Mouse (Mus musculus) kidney, postnatal 25 days (tissue): ENCODE data around the gene Dennd6b.

Experiments used
- DNase-seq, 2 experiments: peaks; one replicate each; pipeline ENCODE4 v3.0.0; 2021; ENCODE audit warnings: mixed read lengths in 2 of 2

Dennd6b gene

DNA sequence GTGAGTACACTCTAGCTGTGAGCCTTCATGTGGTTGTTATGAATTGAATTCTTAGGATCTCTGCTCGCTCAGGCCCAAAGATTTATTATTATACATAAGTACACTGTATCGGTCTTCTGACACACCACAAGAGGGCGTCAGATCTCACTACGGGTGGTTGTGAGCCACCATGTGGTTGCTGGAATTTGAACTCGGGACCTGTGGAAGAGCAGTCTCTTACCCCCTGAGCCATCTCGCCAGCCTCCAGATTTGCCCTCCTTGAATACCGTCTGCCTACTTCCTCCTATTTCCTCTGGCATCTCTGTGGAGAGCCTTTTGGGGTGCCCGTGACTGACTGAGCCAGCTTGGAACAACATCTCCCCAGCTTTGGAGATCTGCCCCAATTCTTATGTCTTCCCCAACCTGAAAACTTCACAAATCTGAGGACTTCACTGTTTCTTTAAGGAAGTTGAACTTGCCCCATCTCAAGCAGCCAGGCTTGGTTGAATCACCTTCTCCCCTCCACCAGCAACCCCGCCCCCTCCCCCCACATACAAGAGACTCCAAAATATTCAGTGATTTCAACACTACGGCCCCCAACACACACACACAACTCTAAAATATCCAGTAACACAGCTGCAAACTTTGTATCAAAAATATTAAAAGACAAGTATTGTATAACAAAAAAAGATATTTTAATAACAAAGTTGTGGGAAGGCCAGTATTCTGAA, 14.6 kb downstream of the Dennd6b start:
- no peak for DNase-seq

DNA sequence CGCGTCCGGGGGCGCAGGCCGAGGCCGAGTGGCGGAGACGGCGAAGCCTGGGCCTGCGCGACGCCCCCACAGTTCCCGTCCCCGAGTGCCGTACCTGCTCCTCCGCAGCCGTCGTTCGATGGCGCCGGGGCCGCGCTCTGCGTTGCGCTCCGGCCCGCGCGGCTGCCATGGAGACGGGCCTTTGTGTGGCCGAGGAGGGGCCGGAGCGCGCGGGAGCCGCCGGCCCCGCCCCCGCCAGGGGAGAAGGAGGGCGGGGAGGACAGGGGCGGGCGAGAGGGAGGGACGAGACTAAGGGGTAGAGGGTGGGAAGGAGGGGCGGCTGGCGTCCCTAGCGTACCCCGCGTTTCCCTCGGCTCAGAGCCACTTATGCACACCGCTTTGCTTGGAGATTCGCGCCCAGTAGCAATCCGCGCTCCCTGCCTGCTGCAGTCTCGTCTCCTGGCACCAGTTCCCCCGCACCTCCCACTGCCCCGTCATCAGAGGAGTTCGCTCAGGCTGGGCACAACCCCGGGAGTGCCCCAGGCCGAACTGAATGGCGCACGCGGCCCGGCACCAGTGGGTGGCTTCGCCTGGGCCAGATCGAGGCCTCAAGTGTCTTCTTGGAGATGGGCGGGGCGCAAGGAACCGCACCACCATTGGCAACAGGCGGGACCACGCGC, 15.6 kb downstream of the Dennd6b start, which contains the start of gene Plxnb2:
Plxnb2 (minus strand) TSS at position 218 of the 659 bp plus-strand sequence.
- peak; percentile 79 to 93 for DNase-seq

DNA sequence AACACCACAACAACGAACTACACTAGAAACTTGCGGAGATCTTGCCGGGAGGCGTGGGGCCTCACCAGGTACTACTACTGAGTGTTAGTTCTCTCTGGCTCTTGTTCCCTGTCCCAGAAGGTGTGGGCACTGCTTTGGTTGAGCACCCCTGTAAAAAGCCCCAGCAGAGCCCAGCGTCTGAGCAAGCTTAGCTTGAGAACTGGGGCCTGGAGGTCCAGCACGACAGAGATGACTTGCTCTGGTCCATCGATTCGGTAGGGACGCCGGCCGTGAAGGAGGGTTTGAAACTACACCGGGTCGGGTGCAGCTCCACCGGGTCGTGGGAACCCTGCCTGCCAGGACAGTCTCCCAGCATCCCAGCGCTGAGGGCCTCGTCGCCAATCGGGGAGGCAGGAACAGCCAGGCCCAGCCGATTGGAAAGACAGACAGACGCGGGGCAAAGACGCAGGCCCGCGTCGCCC, 16.2 kb downstream of the Dennd6b start:
- DNase-seq: peak; percentile 45 to 66

DNA sequence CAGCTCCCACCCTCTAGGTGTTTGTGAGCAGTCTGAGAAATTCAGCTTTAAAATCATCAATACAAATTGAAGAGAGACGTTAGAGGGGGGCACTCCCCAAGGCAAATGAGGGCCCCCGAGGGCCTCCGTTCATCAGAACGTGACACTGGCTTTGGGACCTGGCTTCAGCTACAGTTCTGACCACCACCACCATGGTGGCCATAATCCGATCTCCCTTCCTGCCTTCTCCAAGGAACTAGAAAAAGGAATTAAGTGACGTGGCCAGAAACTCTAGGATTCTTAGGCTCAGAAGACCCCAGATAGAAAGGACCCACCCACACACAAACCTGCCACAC, 16.7 kb downstream of the Dennd6b start:
- DNase-seq: no peak

DNA sequence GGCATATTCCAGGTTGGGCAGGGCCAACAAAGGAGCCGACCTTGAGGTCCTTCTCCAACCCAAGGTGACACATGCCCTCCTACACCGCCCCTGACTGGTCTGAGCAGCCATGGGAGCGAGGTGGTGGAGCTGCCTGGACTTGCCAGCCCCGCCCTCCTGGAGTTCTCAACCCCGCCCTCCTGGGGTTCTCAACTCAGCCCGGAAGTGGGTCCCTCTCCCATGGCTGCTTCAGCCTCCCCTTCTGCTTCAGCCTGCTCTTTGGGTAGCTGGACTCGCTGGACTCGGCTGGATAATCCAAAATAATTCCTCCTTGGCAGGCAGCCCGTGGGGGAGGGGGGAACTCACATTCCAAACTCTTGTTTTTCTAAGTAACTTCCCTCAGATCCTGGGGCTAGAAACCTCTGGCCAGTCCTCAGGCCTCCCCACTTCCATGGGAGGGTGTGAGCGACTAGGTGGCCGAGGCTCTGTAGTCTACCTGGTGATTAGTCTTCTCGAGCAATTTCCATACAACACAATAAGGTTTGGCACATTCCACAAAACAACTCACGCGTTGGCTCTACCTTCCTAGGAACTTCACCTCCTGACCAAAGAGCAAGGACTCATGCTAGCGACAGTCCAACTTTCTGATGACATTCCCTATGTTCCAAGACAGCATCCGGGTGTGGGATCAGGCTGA, 17.2 kb downstream of the Dennd6b start:
- DNase-seq: peak; percentile 90 to 97

DNA sequence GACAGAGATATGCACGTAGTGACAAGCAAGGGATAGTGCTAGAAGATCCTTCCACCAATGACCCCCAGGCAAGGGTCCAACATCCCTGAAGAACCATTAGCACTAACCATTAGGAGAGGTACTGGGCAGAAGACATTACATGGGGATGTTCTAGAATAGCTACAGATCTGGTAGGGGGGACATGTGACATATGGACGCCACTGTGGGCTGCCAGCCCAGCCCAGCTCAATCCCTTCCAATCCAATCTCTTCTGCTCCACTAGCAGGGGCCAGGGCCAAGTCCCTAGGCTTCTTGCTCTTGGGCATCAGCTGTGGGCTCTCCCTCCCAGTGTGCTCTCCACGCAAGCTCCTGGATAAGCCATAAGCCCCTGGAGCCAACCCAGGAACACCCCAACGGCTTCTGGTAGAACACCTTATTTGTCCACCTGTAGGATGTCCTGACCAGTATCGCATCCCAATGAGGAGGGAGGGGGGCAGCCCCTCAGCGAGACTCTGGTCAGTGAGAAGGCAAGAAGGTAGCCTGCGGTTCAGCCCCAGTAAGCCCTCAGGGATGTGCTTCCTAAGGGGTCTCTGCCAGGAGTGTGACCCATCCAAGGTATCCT, 17.9 kb downstream of the Dennd6b start:
- peak in 1 of 2 experiments; percentile 66 for DNase-seq

DNA sequence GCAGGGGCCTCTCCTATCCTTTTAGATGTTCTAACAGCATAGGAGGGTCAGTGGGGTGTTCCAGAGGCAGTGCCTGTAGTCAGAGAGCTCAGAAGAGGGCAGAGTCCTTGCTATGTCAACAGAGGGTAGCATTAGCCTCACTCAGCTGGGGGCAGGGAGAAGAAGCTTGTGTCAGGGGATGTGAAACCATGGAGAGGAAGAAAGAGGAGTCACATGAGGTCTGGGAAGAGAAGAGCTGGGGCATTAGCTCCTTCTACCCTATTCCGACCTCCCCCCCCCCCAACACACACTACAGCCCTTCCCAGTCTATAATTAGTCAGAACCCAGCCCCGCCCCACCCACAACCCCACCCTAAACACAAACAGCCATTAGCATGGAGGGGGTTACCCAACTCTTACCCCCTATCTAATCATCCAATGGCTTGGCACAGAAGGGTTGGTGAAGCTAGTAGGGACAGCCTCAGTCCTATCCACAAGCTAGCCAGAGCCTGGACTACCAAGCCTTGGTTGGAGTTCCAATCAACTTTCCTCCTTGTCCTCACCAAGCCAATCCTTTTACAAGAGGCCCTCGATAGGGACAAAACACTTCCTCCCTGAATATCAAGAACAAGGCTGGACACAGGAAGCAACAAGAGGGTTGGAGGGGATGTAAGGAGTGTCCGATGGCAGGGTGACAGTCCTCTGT, 18.6 kb downstream of the Dennd6b start:
- DNase-seq: peak; percentile 40 to 74

DNA sequence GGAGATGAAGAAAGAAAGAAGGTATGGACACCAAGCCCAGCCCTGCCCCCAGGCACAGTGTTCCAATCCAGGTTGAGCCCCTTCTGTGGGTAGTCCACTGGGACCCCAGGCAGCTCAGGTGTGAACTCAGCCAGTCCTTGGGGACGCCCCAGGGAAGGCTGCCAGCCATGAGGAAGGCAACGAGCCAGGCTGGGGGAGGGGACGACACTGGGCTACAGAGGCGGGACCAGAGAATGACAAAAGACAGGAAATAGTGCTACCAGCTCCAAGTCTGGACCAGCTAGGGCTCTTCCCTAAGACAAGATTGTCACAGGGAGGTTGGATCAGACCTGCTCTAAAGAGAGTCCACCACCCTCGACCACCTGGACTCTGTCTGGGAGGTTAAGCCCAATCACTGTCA, 19.2 kb downstream of the Dennd6b start:
- DNase-seq: peak; percentile 92 to 95

DNA sequence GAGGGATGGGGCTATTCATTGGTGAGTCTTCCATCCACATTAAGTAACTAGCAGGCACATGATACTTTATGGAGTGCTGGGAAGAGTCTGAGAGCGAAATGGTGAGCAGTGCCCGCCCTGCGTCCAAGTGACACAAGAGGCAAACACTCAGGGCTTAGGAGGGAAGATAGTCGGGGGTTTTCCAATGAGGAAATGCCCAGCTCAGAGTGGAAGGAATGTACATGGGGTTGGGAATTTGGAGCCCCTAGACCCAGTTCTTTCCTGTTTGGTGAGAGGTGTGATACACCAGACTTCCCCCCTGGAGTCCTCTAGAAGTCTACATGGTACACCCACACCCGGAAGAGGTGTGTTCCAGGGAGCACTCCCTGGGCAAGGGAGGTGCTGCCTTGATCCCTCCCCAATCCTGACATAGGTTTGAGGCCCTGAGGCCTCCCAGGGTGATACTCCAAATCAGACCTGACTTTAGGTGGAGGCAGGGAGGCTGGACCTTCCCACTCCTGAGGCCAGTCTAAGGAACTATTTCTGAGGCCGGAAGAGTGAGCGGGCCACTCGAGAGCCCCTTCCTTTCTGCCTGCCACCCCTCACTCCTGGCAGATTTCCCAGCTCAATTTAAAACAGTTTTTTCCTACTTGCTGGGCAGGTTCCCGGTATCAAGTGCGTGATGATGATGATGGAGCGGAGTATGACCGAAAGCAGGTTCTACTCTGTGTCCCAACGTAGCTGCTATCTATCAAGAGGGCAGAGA, 20.7 kb downstream of the Dennd6b start:
- DNase-seq: peak in 1 of 2 experiments; percentile 49

DNA sequence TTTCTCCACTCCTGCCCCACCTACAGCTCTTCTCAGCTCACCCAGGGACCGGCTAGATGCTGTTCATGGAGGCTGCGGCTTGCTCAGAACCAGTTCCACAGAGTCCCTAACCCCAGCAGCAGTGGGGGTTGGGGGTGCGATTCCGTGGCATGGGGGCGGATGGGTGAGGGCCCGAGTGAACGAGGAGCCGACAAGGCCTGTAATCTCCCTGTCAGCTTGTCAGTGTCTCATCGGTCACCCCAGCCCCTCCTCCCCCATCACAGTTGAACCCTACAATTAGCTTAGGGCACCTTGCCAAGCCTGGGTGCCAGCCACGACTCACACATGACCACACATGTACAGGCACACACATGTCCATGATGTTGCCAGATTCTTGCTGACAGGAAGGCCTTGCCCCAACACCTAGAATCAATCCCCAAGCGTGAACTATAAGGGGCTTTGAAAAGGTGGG, 21.4 kb downstream of the Dennd6b start:
- peak; percentile 47 to 75 for DNase-seq

DNA sequence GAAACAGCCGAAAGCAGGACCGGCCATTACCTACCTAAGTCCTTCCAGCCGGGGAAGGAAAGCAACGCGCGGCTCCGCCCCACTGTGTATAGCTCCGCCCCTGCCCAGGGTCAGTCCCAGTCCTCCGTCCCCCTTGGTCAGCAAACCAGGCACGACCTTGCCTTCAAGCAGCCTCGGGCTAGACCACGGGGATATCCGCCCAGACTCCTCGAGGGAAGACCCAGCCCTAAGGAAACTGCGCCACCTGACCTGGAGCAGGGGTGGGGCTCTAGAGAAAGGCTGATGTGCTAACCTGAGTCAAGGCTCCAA, 22.4 kb downstream of the Dennd6b start:
- DNase-seq: peak; percentile 88 to 96

DNA sequence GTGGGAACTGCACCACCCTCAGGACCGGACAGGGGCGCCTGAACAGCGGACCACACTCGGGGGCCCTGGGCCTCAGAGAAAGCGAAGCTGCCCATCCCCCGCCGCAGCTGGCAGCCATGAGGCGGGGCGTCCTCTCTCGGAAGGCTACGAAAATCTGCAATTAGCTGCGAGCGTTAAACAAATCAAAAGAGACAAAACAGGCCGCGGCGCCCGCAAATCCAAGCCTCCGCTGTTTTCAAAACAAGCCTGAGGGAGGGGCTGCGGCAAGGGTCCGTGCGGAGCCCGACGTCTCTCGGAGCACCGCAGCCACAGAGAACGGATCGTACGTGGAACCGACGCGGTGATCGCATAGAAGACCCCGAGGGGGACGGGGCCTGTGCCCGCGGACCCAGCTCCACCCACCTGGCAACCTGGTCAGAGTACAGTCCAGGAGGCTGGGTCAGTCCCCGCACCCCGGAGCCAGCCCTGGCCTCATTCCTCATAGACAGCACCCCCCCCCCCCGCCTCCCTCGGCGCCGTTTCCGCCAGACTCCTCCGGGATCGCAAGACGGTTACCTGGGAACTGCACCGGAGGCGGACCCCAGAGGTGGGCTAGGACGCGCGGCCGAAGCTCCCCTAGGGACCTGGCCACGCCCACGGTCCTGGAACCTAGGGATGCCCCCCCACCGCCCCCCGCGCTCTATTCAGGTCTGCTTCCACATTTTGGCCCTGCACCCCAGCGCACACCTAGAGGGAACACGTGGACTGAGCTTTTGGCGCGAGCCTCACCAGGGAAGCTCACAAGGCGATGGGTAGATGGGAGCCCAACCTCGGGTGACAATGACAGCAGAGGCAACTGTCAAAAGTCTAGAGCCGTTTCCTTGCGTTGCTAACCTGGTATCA, 23.0 kb downstream of the Dennd6b start:
- DNase-seq: peak; percentile 78 to 92

DNA sequence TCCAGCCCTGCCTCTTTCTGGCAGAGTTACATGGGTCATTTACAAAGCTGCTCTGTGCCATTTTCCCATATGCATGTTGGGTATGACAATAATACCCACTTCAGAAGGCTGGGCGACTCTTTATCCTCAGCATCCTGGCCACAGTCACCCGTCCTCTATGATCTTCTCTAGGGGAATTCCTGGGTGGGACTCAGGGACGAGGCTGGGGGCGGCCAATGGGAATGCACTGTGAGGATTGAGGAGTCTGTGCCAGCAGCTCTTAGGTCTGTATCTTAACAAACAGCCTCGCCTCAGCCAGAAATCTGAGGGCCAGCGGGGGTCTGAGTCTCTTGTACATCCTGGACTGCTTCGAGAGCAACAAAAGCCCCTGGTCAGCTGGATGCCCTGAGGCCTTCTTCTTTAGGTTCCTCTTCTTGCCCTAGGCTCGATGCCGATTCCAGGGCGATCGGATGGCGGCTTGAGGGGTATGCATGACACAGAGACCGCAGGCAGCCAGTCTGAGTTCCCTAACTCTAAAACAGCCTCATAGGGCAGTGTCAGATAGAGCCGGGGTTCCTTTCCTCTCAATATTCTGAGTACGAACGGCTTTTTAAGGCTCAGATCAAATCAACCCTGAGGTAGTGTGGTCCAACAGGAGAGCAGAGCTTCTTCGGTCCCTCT, 23.9 kb downstream of the Dennd6b start:
- no peak for DNase-seq

DNA sequence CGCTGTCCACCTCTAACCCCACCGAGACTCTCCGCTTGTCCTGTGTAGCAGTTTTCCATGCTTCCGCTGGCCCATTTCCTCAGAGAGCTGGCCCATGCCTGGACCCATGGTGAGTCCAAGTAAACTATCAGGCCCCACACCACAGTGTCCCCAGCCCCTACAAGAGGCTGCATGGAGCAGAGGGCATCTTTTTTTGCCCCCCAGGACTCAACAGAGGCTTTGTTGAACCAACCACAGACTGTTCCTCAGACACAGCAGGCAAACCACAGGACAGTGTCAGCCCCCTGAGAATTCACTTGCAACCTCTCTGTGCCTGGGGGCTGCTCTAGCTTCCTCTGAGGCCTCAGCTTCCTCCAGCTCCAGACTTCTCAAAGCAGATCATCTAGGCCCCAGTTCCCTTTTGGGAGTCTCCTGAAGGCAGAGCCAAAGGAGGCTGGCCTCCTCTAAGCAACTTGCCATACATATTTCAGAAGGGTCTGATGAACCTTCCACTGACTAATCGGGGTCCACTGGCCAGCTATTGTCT, 24.7 kb downstream of the Dennd6b start:
- no peak for DNase-seq

DNA sequence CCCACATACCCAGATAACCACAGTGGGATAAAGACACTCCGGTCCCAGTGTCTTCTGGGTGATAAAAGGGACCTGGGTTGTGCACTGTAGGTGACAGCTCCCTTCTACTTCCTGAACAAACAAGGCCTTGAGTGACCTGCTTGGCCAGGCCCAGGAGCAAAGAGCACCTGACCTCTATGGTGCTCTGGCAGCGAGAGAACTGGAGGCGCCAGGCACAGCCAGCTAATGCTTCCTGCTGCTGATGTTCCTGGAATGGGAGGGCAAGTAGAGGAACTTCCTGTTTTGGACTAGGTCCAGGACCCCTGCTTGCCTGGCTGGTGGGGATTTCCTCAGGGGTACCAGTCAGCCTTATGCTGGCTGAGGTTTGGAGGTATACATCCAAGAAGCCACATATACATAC, 26.2 kb downstream of the Dennd6b start:
- DNase-seq: peak; percentile 73 to 91

DNA sequence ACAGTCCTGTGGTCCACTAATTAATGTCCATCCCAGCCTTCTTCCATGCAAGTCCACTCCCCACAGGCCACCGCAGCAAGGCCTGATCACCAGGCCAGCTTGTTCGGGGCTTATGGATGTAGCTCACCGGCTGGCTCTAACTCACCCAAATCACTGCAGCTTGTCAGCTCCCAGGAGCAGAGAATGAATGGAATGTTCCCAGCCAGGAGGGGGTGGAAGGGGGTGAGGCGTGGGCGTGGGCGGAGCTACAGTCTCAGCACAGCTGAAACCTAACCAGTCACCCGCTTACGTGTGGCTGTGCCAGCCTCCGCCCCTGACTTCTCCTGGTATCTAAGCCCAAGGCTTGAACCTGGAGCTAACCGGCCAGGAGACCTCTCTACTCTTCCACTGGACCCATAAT, 26.9 kb downstream of the Dennd6b start:
- DNase-seq: peak; percentile 94 to 96

DNA sequence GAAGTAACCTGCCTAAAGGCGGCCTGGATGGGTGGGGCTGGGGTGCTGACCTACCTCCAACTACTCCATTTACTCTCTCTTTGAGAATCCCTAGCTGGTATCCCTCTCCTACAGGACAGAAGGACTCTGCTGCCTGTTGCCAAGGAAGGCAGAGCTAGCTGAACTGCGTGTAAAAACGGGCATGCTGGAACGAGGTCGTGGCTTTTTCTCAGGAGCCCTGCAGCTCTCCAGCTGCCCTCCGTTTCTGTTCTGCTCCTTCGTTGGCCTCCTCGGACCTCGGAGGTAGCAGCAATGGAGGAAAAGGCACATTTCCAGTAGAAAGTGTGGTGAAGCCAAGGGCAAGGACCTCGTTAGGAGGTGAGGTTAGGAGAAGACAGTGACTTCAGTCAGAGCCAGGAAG, 27.4 kb downstream of the Dennd6b start:
- no peak for DNase-seq

DNA sequence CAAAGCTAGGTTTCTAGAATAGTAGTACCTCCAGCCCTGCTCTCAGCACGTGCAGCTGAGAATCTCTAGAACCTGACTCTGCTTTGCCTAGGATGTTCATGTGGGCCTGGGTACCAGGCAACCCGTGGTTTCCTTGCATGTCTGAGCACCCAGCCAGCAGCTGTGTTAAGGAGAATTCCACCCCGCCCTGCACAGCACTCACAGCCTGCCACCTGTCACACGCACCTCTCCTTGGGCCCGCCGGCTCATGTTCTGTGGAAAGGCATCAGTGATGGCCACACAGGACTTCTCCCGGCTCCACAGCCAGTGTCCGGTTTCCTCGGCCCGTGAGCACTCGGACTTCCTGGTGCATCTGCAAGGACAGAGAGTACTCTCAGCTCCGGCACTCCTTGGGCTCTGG, 30.8 kb downstream of the Dennd6b start:
- no peak for DNase-seq

DNA sequence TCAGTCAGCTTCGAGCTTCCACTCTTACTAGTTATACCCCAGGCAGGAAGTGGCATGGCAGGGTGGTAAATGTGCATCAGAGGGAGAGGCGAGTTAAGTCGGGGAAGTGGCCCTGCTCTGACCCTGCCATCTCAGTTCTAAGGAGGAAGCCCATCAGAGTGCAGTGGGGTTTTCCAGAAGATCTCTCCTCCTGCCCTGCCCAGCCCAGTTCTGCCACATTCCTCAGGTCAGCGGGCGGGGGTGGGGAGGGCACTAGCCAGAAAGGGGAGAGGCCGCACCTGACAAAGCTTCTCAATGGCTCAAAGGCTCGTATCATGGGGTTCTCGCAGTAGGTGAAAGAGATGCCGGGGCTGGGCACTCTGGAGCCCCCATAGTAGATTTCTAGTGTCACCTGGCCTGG, 34.9 kb downstream of the Dennd6b start:
- no peak for DNase-seq

DNA sequence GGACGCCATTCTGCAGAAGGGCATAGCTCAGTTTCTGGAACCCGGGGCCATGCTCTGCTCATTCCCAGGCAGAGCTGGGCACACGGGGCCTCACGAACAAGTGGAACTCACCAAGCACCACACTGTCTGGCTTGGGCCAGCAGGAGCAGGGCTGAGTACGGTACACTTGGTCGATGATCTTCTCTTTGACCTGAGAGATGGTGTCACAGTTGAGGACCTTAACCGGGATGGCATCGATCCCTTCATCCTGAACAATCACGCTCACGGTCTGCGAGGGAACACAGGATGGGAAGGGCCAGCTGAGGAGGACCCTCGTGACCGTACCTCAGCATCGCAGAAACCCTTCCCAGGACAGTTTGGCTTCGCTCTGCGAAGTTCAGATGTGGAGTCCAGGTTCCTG, 37.8 kb downstream of the Dennd6b start:
- no peak for DNase-seq
